Mouse (Mus musculus) lung, adult 2 months (tissue): ENCODE measurements at regions not wholly inside any gene's neighbourhood (a gene's known extent, or its start where the extent isn't known, plus 50 kb on each side); places are given as distances from the start of the nearest gene placed in this dataset.

Source experiments
- CTCF ChIP-seq: fragments of 200-500 bp; IDR thresholded peaks from 2 replicates; pipeline ENCODE4 v1.5.1; 2011; ENCODE audit warnings: mild to moderate bottlenecking, low read length, control low read depth; ENCODE audit not compliant: insufficient read depth
- POLR2A ChIP-seq: fragments of 200-500 bp; IDR thresholded peaks from 2 replicates; pipeline ENCODE4 v1.6.1; 2011; ENCODE audit warnings: low read depth, mild to moderate bottlenecking, control low read depth, low read length, borderline replicate concordance; ENCODE audit errors: extremely low read depth

DNA sequence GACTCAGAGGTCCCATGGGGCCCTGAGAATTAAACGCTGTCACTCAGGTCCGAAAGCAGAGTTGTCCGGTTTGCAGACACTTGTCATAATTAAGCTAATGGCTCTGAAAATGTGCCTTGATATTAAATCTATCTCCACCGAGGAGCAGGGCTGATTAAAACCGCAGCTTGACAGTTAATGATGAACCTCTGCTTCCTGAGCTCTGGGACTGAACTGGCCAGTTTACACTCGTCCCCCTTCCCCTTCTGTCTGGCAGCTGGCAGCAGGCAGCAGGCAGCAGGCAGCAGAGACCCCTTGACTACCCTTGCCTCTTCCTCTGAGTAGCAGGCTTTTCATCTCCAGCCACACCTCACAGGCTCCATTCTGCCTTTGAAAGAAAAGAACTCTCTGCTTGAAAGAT lies 350.4 kb downstream of the Gm45692 start:
- TF ChIP-seq POLR2A (no peak), CTCF (no peak)
